Mouse (Mus musculus): ENCODE measurements around the gene Celsr1. TPM values are rescaled to one million over a fixed set of nuclear protein-coding genes. Genes with fewer than 3 reads are reported as not detected.
"Not testable (repeated sequence)": the region's sequence is repeated elsewhere in the genome, so short reads cannot be mapped to it uniquely, and the experiment has no call there.

Celsr1 gene
- polyA plus RNA-seq, 1 experiment from 2014 or later, result 2.4 TPM

GRCm38 (mm10) chr15:86058931-86059834 is 25.6 kb upstream of the Celsr1 start:
- Histone ChIP-seq H3K27ac (ENCODE audit: low read depth, low read length) (peak overlapping the region; percentile 90), H3K4me3 (ENCODE audit: low read depth, low read length) (peak overlapping the region; percentile 91), H3K4me1 (ENCODE audit: control insufficient read depth, insufficient read depth, low read length) (peaks cover 41% of the 10 kb centered on the region), H3K27me3 (ENCODE audit: control insufficient read depth, insufficient read depth, low read length) (no peaks in the 10 kb centered on the region), H3K36me3 (ENCODE audit: control insufficient read depth, insufficient read depth, low read length) (no peaks in the 10 kb centered on the region), H3K9me3 (ENCODE audit: control insufficient read depth, low read length) (no peaks in the 10 kb centered on the region), H3K4me2 (ENCODE audit: low read depth, low read length) (peak overlapping the region; percentile 99), H3K9ac (replicated peaks; ENCODE audit: low read depth, low read length) (peak overlapping the region; percentile 98)
- ATAC-seq (ENCODE audit: low read depth), result peak; percentile 61
- WGBS, result 1% methylated on average over 44 of the region's 49 CpGs

- no peaks in the 10 kb centered on the region for H3K9me3 ChIP-seq (ENCODE audit: control insufficient read depth, low read length)
- H3K27ac ChIP-seq (ENCODE audit: low read depth, low read length), result peak overlapping the region; percentile 90
- peak overlapping the region; percentile 91 for H3K4me3 ChIP-seq (ENCODE audit: low read depth, low read length)
- H3K9ac ChIP-seq (replicated peaks; ENCODE audit: low read depth, low read length), result peak overlapping the region; percentile 98
- ATAC-seq (ENCODE audit: low read depth), result peak; percentile 70
- under 1% methylated on average over 65 of the region's 70 CpGs for WGBS
- no peaks in the 10 kb centered on the region for H3K36me3 ChIP-seq (ENCODE audit: control insufficient read depth, insufficient read depth, low read length)
- H3K4me2 ChIP-seq (ENCODE audit: low read depth, low read length), result peak overlapping the region; percentile 99
- no peaks in the 10 kb centered on the region for H3K27me3 ChIP-seq (ENCODE audit: control insufficient read depth, insufficient read depth, low read length)
- peaks cover 41% of the 10 kb centered on the region for H3K4me1 ChIP-seq (ENCODE audit: control insufficient read depth, insufficient read depth, low read length)
Measured at GRCm38 (mm10) chr15:86058394-86058915, 24.9 kb upstream of the Celsr1 start.

GRCm38 (mm10) chr15:86057908-86058307 is 24.3 kb upstream of the Celsr1 start:
- WGBS, result 13% methylated on average over 7 of the region's 7 CpGs
- Histone ChIP-seq H3K4me2 (ENCODE audit: low read depth, low read length) (peak overlapping the region; percentile 99), H3K27ac (ENCODE audit: low read depth, low read length) (peak overlapping the region; percentile 90), H3K9me3 (ENCODE audit: control insufficient read depth, low read length) (no peaks in the 10 kb centered on the region), H3K27me3 (ENCODE audit: control insufficient read depth, insufficient read depth, low read length) (no peaks in the 10 kb centered on the region), H3K36me3 (ENCODE audit: control insufficient read depth, insufficient read depth, low read length) (no peaks in the 10 kb centered on the region), H3K9ac (replicated peaks; ENCODE audit: low read depth, low read length) (peak overlapping the region; percentile 98), H3K4me3 (ENCODE audit: low read depth, low read length) (peak overlapping the region; percentile 91), H3K4me1 (ENCODE audit: control insufficient read depth, insufficient read depth, low read length) (peaks cover 41% of the 10 kb centered on the region)
- peak; percentile 35; the same call in 1 of the 2 replicates for ATAC-seq (ENCODE audit: low read depth)

- Histone ChIP-seq H3K27me3 (ENCODE audit: control insufficient read depth, insufficient read depth, low read length) (no peaks in the 10 kb centered on the region), H3K4me3 (ENCODE audit: low read depth, low read length) (peak within 1 kb of the TSS; percentile 91), H3K9me3 (ENCODE audit: control insufficient read depth, low read length) (no peaks in the 10 kb centered on the region), H3K27ac (ENCODE audit: low read depth, low read length) (peak within 1 kb of the TSS; percentile 90), H3K9ac (replicated peaks; ENCODE audit: low read depth, low read length) (peak within 1 kb of the TSS; percentile 98), H3K4me2 (ENCODE audit: low read depth, low read length) (peak within 1 kb of the TSS; percentile 99), H3K36me3 (ENCODE audit: control insufficient read depth, insufficient read depth, low read length) (no peaks in the 10 kb centered on the region), H3K4me1 (ENCODE audit: control insufficient read depth, insufficient read depth, low read length) (peaks cover 41% of the 10 kb centered on the region)
- 23% methylated on average over 6 of the region's 6 CpGs for WGBS
- no peak for ATAC-seq (ENCODE audit: low read depth)
Measured at GRCm38 (mm10) chr15:86057413-86057812, 23.8 kb upstream of the Celsr1 start, which contains the start of gene Gramd4. TSS of gene Gramd4 (plus strand) at chr15:86057695.

GRCm38 (mm10) chr15:86056221-86056760 is 22.7 kb upstream of the Celsr1 start:
- no peaks in the 10 kb centered on the region for H3K36me3 ChIP-seq (ENCODE audit: control insufficient read depth, insufficient read depth, low read length)
- H3K9ac ChIP-seq (replicated peaks; ENCODE audit: low read depth, low read length), result no peak overlapping the region
- ATAC-seq (ENCODE audit: low read depth), result no peak
- no peak overlapping the region for H3K4me2 ChIP-seq (ENCODE audit: low read depth, low read length)
- 89% methylated on average over 5 of the region's 5 CpGs for WGBS
- no peaks in the 10 kb centered on the region for H3K27me3 ChIP-seq (ENCODE audit: control insufficient read depth, insufficient read depth, low read length)
- H3K4me3 ChIP-seq (ENCODE audit: low read depth, low read length), result no peak overlapping the region
- H3K27ac ChIP-seq (ENCODE audit: low read depth, low read length), result no peak overlapping the region
- H3K9me3 ChIP-seq (ENCODE audit: control insufficient read depth, low read length), result no peaks in the 10 kb centered on the region
- H3K4me1 ChIP-seq (ENCODE audit: control insufficient read depth, insufficient read depth, low read length), result peaks cover 31% of the 10 kb centered on the region

- not testable (repeated sequence) for H3K4me2 ChIP-seq (ENCODE audit: low read depth, low read length); H3K9ac ChIP-seq (replicated peaks; ENCODE audit: low read depth, low read length); H3K4me3 ChIP-seq (ENCODE audit: low read depth, low read length); ATAC-seq (ENCODE audit: low read depth); H3K27me3 ChIP-seq (ENCODE audit: control insufficient read depth, insufficient read depth, low read length); H3K36me3 ChIP-seq (ENCODE audit: control insufficient read depth, insufficient read depth, low read length); H3K27ac ChIP-seq (ENCODE audit: low read depth, low read length); H3K9me3 ChIP-seq (ENCODE audit: control insufficient read depth, low read length)
- peaks cover 16% of the 10 kb centered on the region for H3K4me1 ChIP-seq (ENCODE audit: control insufficient read depth, insufficient read depth, low read length)
- 80% methylated on average over 3 of the region's 3 CpGs for WGBS
Measured at GRCm38 (mm10) chr15:86054861-86055260, 21.3 kb upstream of the Celsr1 start.

GRCm38 (mm10) chr15:86053890-86054536 is 20.4 kb upstream of the Celsr1 start:
- peaks cover 10% of the 10 kb centered on the region; the same call in 1 of the 2 replicates for H3K4me1 ChIP-seq (ENCODE audit: control insufficient read depth, insufficient read depth, low read length)
- H3K36me3 ChIP-seq (ENCODE audit: control insufficient read depth, insufficient read depth, low read length), result no peaks in the 10 kb centered on the region
- H3K27ac ChIP-seq (ENCODE audit: low read depth, low read length), result no peak overlapping the region
- H3K27me3 ChIP-seq (ENCODE audit: control insufficient read depth, insufficient read depth, low read length), result no peaks in the 10 kb centered on the region
- H3K9me3 ChIP-seq (ENCODE audit: control insufficient read depth, low read length), result no peaks in the 10 kb centered on the region
- H3K9ac ChIP-seq (replicated peaks; ENCODE audit: low read depth, low read length), result no peak overlapping the region
- ATAC-seq (ENCODE audit: low read depth), result peak; percentile 20; the same call in 1 of the 2 replicates
- 41% methylated on average over 2 of the region's 2 CpGs for WGBS
- no peak overlapping the region for H3K4me3 ChIP-seq (ENCODE audit: low read depth, low read length)
- H3K4me2 ChIP-seq (ENCODE audit: low read depth, low read length), result no peak overlapping the region

GRCm38 (mm10) chr15:86051878-86052478 is 18.4 kb upstream of the Celsr1 start:
- H3K27me3 ChIP-seq (ENCODE audit: control insufficient read depth, insufficient read depth, low read length), result no peaks in the 10 kb centered on the region
- ATAC-seq (ENCODE audit: low read depth), result no peak
- H3K27ac ChIP-seq (ENCODE audit: low read depth, low read length), result no peak overlapping the region
- H3K4me1 ChIP-seq (ENCODE audit: control insufficient read depth, insufficient read depth, low read length), result no peaks in the 10 kb centered on the region
- H3K4me2 ChIP-seq (ENCODE audit: low read depth, low read length), result no peak overlapping the region
- H3K9me3 ChIP-seq (ENCODE audit: control insufficient read depth, low read length), result no peaks in the 10 kb centered on the region
- no peak overlapping the region for H3K4me3 ChIP-seq (ENCODE audit: low read depth, low read length)
- H3K36me3 ChIP-seq (ENCODE audit: control insufficient read depth, insufficient read depth, low read length), result no peaks in the 10 kb centered on the region
- H3K9ac ChIP-seq (replicated peaks; ENCODE audit: low read depth, low read length), result no peak overlapping the region
- 64% methylated on average over 6 of the region's 6 CpGs for WGBS

Measured in neural tube, embryonic 14.5 days (tissue).